Mouse (Mus musculus): ENCODE results near the gene Hist1h1b. TPM values are rescaled to one million over a fixed set of nuclear protein-coding genes. Genes with fewer than 3 reads are reported as not detected.
A peak's percentile ranks its signal among the peaks of the same experiment; 100 is the strongest.
"Not testable (repeated sequence)": the region's sequence is repeated elsewhere in the genome, so short reads cannot be mapped to it uniquely, and the experiment has no call there.

Gene Hist1h1b
- polyA plus RNA-seq, 1 experiment from 2014 or later = 8.6 TPM

GRCm38 (mm10) chr13:21789925-21790324 lies 9.5 kb upstream of the Hist1h1b start:
- WGBS = 54% methylated on average over 6 of the region's 6 CpGs
- Histone ChIP-seq H3K9me3 (replicated peaks) (no peaks in the 10 kb centered on the region), H3K27me3 (no peaks in the 10 kb centered on the region), H3K4me3 (no peak overlapping the region), H3K4me2 (no peak overlapping the region), H3K27ac (no peak overlapping the region), H3K9ac (no peak overlapping the region), H3K36me3 (no peaks in the 10 kb centered on the region), H3K4me1 (replicated peaks) (peaks cover 20% of the 10 kb centered on the region)
- ATAC-seq (replicated peaks; ENCODE audit: insufficient number of reproducible peaks, insufficient read depth, low FRiP score, low read depth) = no peak

DNA sequence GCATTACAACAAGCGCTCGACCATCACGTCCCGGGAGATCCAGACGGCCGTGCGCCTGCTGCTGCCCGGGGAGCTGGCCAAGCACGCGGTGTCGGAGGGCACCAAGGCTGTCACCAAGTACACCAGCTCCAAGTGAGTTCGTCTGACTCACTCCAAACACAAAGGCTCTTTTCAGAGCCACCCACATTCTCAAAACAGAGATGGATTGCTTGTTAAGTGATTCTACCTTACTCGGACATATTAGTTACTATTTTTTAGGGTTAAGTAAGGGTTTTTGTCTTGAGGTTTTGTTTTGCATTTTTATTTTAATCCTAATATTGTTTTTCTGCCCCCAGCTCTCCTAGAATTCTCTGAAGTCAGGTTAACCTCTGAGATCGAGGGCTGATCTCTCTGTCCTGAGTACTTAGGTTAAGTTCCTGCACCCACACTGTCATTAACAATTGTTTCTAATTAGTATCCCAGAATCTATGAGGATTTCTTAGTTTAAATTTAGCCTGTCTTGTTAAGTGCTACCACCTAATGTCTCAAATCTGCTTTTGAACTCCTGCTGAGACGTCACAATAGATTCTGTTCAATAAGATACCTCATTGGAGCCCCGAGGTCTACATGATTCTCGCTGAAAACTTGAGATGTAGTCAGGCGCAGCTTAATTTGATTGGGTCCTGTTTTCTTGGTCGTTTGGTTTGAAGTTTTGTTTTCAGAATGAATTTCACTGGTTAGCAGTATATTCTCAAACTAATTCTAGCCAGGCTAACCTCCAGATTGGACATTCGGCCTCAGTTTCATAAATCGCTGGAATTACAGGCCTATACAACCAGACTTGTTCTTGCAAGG lies 7.6 kb upstream of the Hist1h1b start:
- no peaks in the 10 kb centered on the region for H3K27me3 ChIP-seq
- no peaks in the 10 kb centered on the region for H3K9me3 ChIP-seq (replicated peaks)
- peak overlapping the region; percentile 64 for H3K4me2 ChIP-seq
- ATAC-seq (replicated peaks; ENCODE audit: insufficient number of reproducible peaks, insufficient read depth, low FRiP score, low read depth) = peak; percentile 3; the same call in 1 of the 2 replicates
- H3K4me1 ChIP-seq (replicated peaks) = peaks cover 30% of the 10 kb centered on the region
- H3K27ac ChIP-seq = peak overlapping the region; percentile 83
- WGBS = 24% methylated on average over 17 of the region's 21 CpGs
- peak overlapping the region; percentile 46 for H3K4me3 ChIP-seq
- H3K36me3 ChIP-seq = no peaks in the 10 kb centered on the region
- H3K9ac ChIP-seq = no peak overlapping the region

- Histone ChIP-seq H3K9ac (peak within 1 kb of the TSS; percentile 54), H3K27ac (peak within 1 kb of the TSS; percentile 83), H3K4me1 (replicated peaks) (peaks cover 37% of the 10 kb centered on the region), H3K4me2 (peak within 1 kb of the TSS; percentile 64), H3K4me3 (peak within 1 kb of the TSS; percentile 46)
- peak; percentile 92 for ATAC-seq (replicated peaks; ENCODE audit: insufficient number of reproducible peaks, insufficient read depth, low FRiP score, low read depth)
- not testable (repeated sequence) for H3K36me3 ChIP-seq; H3K27me3 ChIP-seq; H3K9me3 ChIP-seq (replicated peaks)
- under 1% methylated on average over 44 of the region's 63 CpGs for WGBS
Observed at GRCm38 (mm10) chr13:21786899-21787629, 6.6 kb upstream of the Hist1h1b start, which contains the start of the genes Hist1h2an and Hist1h2bp. TSS of gene Hist1h2an (minus strand) at chr13:21787218. TSS of gene Hist1h2bp (plus strand) at chr13:21787461.

DNA sequence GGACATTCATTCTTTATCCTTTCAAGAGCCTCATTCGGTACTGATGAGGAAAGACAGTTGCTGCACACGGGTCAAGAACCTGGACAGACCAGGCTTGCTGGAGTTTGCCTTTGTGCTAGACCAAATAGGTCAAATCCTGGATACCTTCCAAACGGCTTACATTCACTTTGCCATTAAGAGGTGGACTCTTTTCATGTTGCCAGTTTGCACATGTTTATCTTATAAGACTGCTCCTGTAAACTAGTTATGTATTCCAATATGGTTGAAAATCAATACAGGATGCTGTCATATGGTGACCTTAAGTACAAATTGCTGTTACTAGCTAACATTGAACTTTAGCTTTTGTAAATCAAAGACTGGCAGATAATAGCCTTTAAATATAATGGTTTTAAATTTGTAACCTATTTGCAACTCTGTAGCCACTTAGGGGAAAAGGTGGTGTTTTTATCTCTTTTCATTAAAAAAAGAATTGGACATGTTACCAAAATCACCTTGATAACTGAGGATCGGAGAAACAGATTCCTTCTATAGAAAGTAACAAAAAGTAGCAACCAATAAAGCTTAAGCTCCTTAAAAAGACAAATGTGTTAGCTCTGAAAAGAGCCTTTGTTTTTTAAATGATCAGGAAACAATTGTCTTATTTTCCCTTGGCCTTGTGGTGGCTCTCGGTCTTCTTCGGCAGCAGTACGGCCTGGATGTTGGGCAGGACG lies 5.9 kb upstream of the Hist1h1b start:
- no peaks in the 10 kb centered on the region for H3K9me3 ChIP-seq (replicated peaks)
- peak overlapping the region; percentile 54 for H3K9ac ChIP-seq
- no peak for ATAC-seq (replicated peaks; ENCODE audit: insufficient number of reproducible peaks, insufficient read depth, low FRiP score, low read depth)
- H3K36me3 ChIP-seq = no peaks in the 10 kb centered on the region
- H3K27ac ChIP-seq = peak overlapping the region; percentile 83
- no peaks in the 10 kb centered on the region for H3K27me3 ChIP-seq
- peak overlapping the region; percentile 64 for H3K4me2 ChIP-seq
- WGBS = 7% methylated on average over 8 of the region's 8 CpGs
- H3K4me1 ChIP-seq (replicated peaks) = peaks cover 38% of the 10 kb centered on the region
- H3K4me3 ChIP-seq = peak overlapping the region; percentile 46

DNA sequence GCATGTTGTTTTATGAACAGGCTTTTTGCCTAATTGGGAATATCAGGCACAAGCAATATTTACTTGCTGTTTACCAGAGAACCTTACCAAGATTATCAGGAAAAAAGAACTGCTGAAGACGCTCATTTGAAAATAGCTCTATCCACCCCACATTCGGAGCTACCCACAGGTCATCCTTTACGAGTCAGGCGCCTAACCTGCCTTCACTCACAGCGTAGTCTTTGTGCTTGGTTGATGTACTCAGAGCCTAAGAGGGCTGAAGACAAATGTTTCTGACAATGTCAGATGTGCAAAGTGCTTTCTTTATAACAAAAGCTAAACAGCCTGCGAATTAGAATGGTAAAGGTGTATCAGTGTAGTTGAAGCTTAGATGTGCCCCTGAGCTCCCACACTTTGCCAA lies 3.9 kb upstream of the Hist1h1b start:
- ATAC-seq (replicated peaks; ENCODE audit: insufficient number of reproducible peaks, insufficient read depth, low FRiP score, low read depth) = no peak
- no peaks in the 10 kb centered on the region for H3K9me3 ChIP-seq (replicated peaks)
- H3K27me3 ChIP-seq = no peaks in the 10 kb centered on the region
- peak overlapping the region; percentile 76; the same call in 1 of the 2 replicates for H3K4me2 ChIP-seq
- H3K36me3 ChIP-seq = no peaks in the 10 kb centered on the region
- 54% methylated on average over 6 of the region's 6 CpGs for WGBS
- H3K4me3 ChIP-seq = peak overlapping the region; percentile 51; the same call in 1 of the 2 replicates
- 0 out of 2 replicates have a peak overlapping the region, but pooled peaks have one; percentile 28 for H3K9ac ChIP-seq
- peak overlapping the region; percentile 73 for H3K27ac ChIP-seq
- H3K4me1 ChIP-seq (replicated peaks) = peaks cover 45% of the 10 kb centered on the region

- WGBS = 4% methylated on average over 9 of the region's 9 CpGs
- no peaks in the 10 kb centered on the region for H3K27me3 ChIP-seq
- H3K36me3 ChIP-seq = no peaks in the 10 kb centered on the region
- peak overlapping the region; percentile 51 for H3K4me3 ChIP-seq
- H3K9me3 ChIP-seq (replicated peaks) = no peaks in the 10 kb centered on the region
- peak overlapping the region; percentile 73 for H3K27ac ChIP-seq
- H3K9ac ChIP-seq = peak overlapping the region; percentile 28
- H3K4me2 ChIP-seq = peak overlapping the region; percentile 76
- H3K4me1 ChIP-seq (replicated peaks) = peaks cover 45% of the 10 kb centered on the region
- no peak for ATAC-seq (replicated peaks; ENCODE audit: insufficient number of reproducible peaks, insufficient read depth, low FRiP score, low read depth)
Observed at GRCm38 (mm10) chr13:21783734-21784161, 3.3 kb upstream of the Hist1h1b start.

DNA sequence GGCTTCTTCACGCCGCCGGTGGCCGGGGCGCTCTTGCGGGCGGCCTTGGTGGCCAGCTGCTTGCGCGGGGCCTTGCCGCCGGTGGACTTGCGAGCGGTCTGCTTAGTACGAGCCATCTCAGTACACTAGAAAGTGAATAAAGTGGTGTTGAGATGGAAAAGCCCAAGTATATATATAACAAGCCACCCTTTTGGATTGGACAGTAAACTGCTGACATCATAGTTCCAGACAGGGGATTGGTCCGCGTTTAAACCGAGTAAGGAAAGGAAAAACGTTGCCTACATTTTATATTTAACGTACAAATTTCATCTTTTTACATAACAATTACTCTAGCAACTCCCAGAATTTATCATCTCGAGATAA lies 2.8 kb upstream of the Hist1h1b start, which contains the start of gene Hist1h3i:
Hist1h3i (minus strand) TSS at position 116 of the 363 bp plus-strand sequence.
- peak within 1 kb of the TSS; percentile 73 for H3K27ac ChIP-seq
- no peaks in the 10 kb centered on the region for H3K9me3 ChIP-seq (replicated peaks)
- H3K4me1 ChIP-seq (replicated peaks) = peaks cover 42% of the 10 kb centered on the region
- peak; percentile 68; the same call in 1 of the 2 replicates for ATAC-seq (replicated peaks; ENCODE audit: insufficient number of reproducible peaks, insufficient read depth, low FRiP score, low read depth)
- H3K9ac ChIP-seq = peak within 1 kb of the TSS; percentile 62
- no peaks in the 10 kb centered on the region for H3K27me3 ChIP-seq
- H3K4me2 ChIP-seq = peak within 1 kb of the TSS; percentile 76
- peak within 1 kb of the TSS; percentile 51 for H3K4me3 ChIP-seq
- no peaks in the 10 kb centered on the region for H3K36me3 ChIP-seq
- WGBS = 0% methylated on average over 15 of the region's 20 CpGs

GRCm38 (mm10) chr13:21782361-21783254 lies 2.2 kb upstream of the Hist1h1b start:
- Histone ChIP-seq H3K9ac (peak overlapping the region; percentile 62), H3K4me1 (replicated peaks) (peaks cover 37% of the 10 kb centered on the region), H3K4me2 (peak overlapping the region; percentile 76), H3K27ac (peak overlapping the region; percentile 73), H3K4me3 (peak overlapping the region; percentile 51)
- H3K27me3 ChIP-seq; H3K9me3 ChIP-seq (replicated peaks); ATAC-seq (replicated peaks; ENCODE audit: insufficient number of reproducible peaks, insufficient read depth, low FRiP score, low read depth); H3K36me3 ChIP-seq: not testable (repeated sequence)
- WGBS = 1% methylated on average over 14 of the region's 35 CpGs

- Histone ChIP-seq H3K27me3 (no peaks in the 10 kb centered on the region), H3K4me3 (no peak overlapping the region), H3K4me2 (no peak overlapping the region), H3K36me3 (no peaks in the 10 kb centered on the region), H3K27ac (no peak overlapping the region), H3K9me3 (replicated peaks) (no peaks in the 10 kb centered on the region), H3K4me1 (replicated peaks) (peaks cover 37% of the 10 kb centered on the region), H3K9ac (no peak overlapping the region)
- ATAC-seq (replicated peaks; ENCODE audit: insufficient number of reproducible peaks, insufficient read depth, low FRiP score, low read depth) = no peak
- WGBS = 95% methylated on average over 1 of the region's 1 CpGs
Observed at GRCm38 (mm10) chr13:21781639-21782038, 1.2 kb upstream of the Hist1h1b start.

DNA sequence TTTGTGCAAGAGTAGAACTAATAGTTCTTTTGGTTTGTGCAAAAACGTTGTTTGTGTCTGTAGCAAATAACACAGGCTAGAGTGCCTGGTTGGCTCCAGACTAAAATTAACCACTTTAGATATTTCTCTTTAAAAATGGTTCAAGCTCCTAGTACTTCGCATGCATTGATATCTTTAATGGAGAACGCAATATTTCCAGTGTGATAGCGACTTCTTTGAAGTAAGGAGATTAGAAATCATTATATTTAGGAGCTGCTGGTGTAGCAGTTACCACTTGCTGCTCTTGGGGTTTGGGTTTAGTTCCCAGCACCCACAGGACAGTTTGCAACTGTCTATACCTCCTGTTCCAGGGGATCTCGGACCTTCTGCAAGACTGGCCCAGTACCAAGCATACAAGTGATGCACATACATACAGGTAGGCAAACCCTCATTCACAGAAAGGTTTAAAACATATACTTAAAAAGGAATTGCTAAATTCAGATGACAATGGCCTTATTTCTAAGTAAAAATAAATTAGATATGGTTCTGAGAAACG lies 663 bp upstream of the Hist1h1b start:
- ATAC-seq (replicated peaks; ENCODE audit: insufficient number of reproducible peaks, insufficient read depth, low FRiP score, low read depth) = no peak
- H3K4me2 ChIP-seq = peak overlapping the region; percentile 93
- no peaks in the 10 kb centered on the region for H3K9me3 ChIP-seq (replicated peaks)
- peak overlapping the region; percentile 64; the same call in 1 of the 2 replicates for H3K4me3 ChIP-seq
- peaks cover 35% of the 10 kb centered on the region for H3K4me1 ChIP-seq (replicated peaks)
- 46% methylated on average over 6 of the region's 6 CpGs for WGBS
- peak overlapping the region; percentile 89; the same call in 1 of the 2 replicates for H3K27ac ChIP-seq
- H3K36me3 ChIP-seq = no peaks in the 10 kb centered on the region
- H3K27me3 ChIP-seq = no peaks in the 10 kb centered on the region
- 0 out of 2 replicates have a peak overlapping the region, but pooled peaks have one; percentile 72 for H3K9ac ChIP-seq

Measured in heart, embryonic 15.5 days (tissue).